Mouse (Mus musculus): ENCODE results near the gene Irs3.

- TF ChIP-seq CTCF (IDR thresholded peaks at IDR 0.05; ENCODE audit: control insufficient read depth, insufficient read depth, insufficient replicate concordance, low read depth, low read length) = no peak
- TF ChIP-seq POLR2A (IDR thresholded peaks at IDR 0.05; ENCODE audit: control insufficient read depth, low read depth, low read length) = peak; percentile 95
Measured at GRCm38 (mm10) chr5:137628498-137629305, 16.8 kb downstream of the Irs3 start, which contains the start of the genes Fbxo24, Lrch4 and Gm20605.

All from testis, adult 2 months (tissue).